Mouse (Mus musculus) gastrocnemius, adult 2 months (tissue): Measurements from ENCODE around the gene Atxn10. TPM values are rescaled to one million over a fixed set of nuclear protein-coding genes. Genes with fewer than 3 reads are reported as not detected.
A peak's percentile ranks its signal among the peaks of the same experiment; 100 is the strongest.

Source experiments
- DNase-seq: peaks from one replicate; pipeline ENCODE4 v3.0.0; 2022
- H3K27ac ChIP-seq: fragments of 200-600 bp; 2 replicates; pipeline ENCODE4 v1.8.1; 2022; ENCODE audit warnings: mild to moderate bottlenecking
- H3K4me3 ChIP-seq: fragments of 200-600 bp; 2 replicates; pipeline ENCODE4 v1.8.1; 2022; ENCODE audit warnings: mild to moderate bottlenecking, moderate library complexity
- CTCF ChIP-seq: fragments of 200-600 bp; IDR thresholded peaks from 2 replicates; pipeline ENCODE4 v1.8.1; 2022; ENCODE audit warnings: antibody characterized with exemption, mild to moderate bottlenecking, moderate library complexity
- intact Hi-C: fragments of 180-260 bp; cut with DNase I; formaldehyde crosslinking; loops from one replicate; pipeline ENCODE4 v1.15.1; 2025
- total RNA-seq, 2 experiments: library from RNA; stranded (reverse); gene quantifications; 2 replicates each; pipeline ENCODE4 v1.2.3; 2021

Gene Atxn10
- total RNA-seq, 2 experiments from 2014 or later, result 26.6 to 38.8 TPM

DNA sequence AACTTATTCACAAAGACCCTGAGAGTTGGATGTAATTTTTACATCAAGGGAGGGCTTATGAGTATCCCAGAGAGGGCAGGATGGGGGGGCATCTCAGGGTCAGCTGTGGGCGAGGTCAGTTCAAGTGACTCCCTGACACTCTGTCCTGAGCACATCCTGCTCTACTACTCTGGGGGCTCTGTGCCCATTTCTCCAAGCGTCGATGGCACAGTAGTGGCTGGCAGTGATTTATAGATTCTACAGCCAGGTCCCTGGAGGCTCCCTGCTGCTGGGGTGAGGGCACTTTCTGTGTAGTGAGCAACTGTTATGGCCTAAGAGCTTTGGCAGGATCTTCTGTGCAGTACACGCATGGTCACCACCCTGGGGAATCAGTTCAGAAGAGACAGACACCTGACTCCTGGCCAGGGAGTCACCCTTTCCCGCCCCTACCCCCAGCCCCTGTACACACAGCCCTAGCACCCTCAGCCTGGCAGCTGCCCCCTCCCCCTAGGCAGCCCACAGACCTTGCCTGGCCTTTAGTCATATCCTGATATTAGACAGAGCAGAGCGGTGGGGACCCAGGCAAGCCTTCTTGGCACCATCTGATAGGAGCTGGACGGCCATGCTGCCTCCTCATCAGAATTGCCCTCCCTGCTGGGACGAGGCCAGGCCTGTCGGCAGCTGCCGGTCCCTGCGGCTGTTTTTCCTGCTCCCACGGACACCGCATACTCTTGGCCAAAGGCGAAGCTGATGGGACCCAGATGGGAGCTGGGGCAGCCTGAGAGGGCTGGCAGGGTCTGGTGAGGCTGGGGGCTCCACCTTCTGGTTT lies 169.3 kb downstream of the Atxn10 start:
- DNase-seq, result peak; percentile 92
- peak overlapping the region; percentile 63 for H3K4me3 ChIP-seq
- peak overlapping the region; percentile 82 for H3K27ac ChIP-seq
- intact Hi-C loops, result no loop called here
- peak; percentile 17; the same call in 1 of the 2 replicates for TF ChIP-seq CTCF

GRCm38 (mm10) chr15:85506680-85507079 lies 170.6 kb downstream of the Atxn10 start:
- no peak for TF ChIP-seq CTCF

DNA sequence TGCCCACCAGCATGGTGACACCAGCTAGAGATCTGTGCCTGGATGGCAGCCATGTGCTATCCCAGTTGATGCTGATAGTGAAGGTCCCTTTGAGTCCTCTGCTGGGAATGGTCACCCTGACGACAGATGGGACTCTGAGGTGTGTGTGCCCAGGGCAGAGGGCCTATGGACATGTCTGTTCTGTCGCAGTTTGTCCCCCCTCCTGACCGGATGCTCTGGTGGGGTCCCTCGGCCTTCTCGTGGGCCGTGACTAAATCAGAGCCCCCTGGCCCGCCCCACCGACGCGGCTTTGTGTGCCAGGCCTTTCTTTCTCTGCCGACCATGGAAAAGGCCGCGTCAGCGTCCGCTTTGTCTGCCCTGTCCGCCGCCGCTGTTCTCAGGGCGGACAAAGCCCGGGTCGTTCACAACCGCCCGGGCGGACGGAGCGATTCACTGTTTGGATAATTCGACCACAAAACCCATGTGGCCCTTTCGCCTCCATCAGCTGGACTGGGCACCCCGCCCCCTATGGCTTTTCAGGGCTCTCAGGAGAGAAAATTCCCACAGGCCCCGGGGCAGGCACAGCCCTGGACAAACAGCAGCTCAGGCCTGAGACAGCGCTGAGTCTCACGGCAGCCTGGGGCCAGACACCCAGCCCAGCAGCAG lies 171.4 kb downstream of the Atxn10 start:
- H3K27ac ChIP-seq, result no peak overlapping the region
- no peak overlapping the region for H3K4me3 ChIP-seq
- peak; percentile 15 for DNase-seq
- intact Hi-C loops, result no loop called here
- TF ChIP-seq CTCF, result no peak

More at GRCm38 (mm10) chr15:85506680-85507079, 170.6 kb downstream of the Atxn10 start:
- no peak overlapping the region for H3K4me3 ChIP-seq
- intact Hi-C loops, result no loop called here
- no peak overlapping the region for H3K27ac ChIP-seq
- DNase-seq, result peak; percentile 10

Other genes starting within 250 kb of the Atxn10 start
- not detected for gene Smc1b, start 204.3 kb upstream of the Atxn10 start, total RNA-seq
- gene Ribc2, start 204.2 kb upstream of the Atxn10 start, total RNA-seq, result not detected
- gene Fbln1, start 130.3 kb upstream of the Atxn10 start, total RNA-seq, result 10 to 100 TPM in 1 of 2 experiments, 1 to 10 TPM in 1; 6.5 to 20.9 TPM
- not detected for gene 7530416G11Rik, start 167.0 kb downstream of the Atxn10 start, total RNA-seq
- gene Wnt7b, start 246.2 kb downstream of the Atxn10 start, total RNA-seq, result not detected